Mouse (Mus musculus) embryonic facial prominence, embryonic 11.5 days (tissue): ENCODE measurements around the gene Appl2. TPM values are rescaled to one million over a fixed set of nuclear protein-coding genes. Genes with fewer than 3 reads are reported as not detected.
A peak's percentile ranks its signal among the peaks of the same experiment; 100 is the strongest.
"Not testable (repeated sequence)": the region's sequence is repeated elsewhere in the genome, so short reads cannot be mapped to it uniquely, and the experiment has no call there.

ENCODE experiments used
- ATAC-seq: fragments of 200-750 bp; cut with Nextera tagmentation; replicated peaks from 2 replicates; pipeline ENCODE4 v1.8.0; 2017; ENCODE audit warnings: low read depth; ENCODE audit not compliant: insufficient number of reproducible peaks, low FRiP score, low TSS enrichment
- DNase-seq: peaks from one replicate; pipeline ENCODE4 v3.0.0-alpha.2; 2015; ENCODE audit warnings: low spot score
- H3K27ac ChIP-seq: fragments of 300-500 bp; sonication (generic); replicated peaks from 2 replicates; pipeline ENCODE4 v1.5.1; 2014; ENCODE audit warnings: mild to moderate bottlenecking, low read depth, low read length, control low read depth
- H3K27me3 ChIP-seq: fragments of 300-500 bp; sonication (generic); 2 replicates; pipeline ENCODE4 v1.6.1; 2014; ENCODE audit warnings: mild to moderate bottlenecking, low read length, moderate library complexity, mixed read lengths; ENCODE audit not compliant: control insufficient read depth, insufficient read depth
- H3K36me3 ChIP-seq: fragments of 300-500 bp; sonication (generic); replicated peaks from 2 replicates; pipeline ENCODE4 v1.6.1; 2014; ENCODE audit warnings: low read depth, mild to moderate bottlenecking, low read length, moderate library complexity, mixed read lengths; ENCODE audit not compliant: control insufficient read depth, insufficient read depth
- H3K4me1 ChIP-seq: fragments of 300-500 bp; sonication (generic); 2 replicates; pipeline ENCODE4 v1.6.1; 2014; ENCODE audit warnings: low read length, mixed read lengths; ENCODE audit not compliant: control insufficient read depth, insufficient read depth
- H3K4me2 ChIP-seq: fragments of 300-500 bp; sonication (generic); 2 replicates; pipeline ENCODE4 v1.6.1; 2014; ENCODE audit warnings: low read depth, mild to moderate bottlenecking, control low read depth, low read length, moderate library complexity
- H3K4me3 ChIP-seq: fragments of 300-500 bp; sonication (generic); 2 replicates; pipeline ENCODE4 v1.5.1; 2014; ENCODE audit warnings: low read depth, low read length, control low read depth
- H3K9ac ChIP-seq: fragments of 300-500 bp; sonication (generic); replicated peaks from 2 replicates; pipeline ENCODE4 v1.6.1; 2014; ENCODE audit warnings: mild to moderate bottlenecking, control low read depth, low read length
- H3K9me3 ChIP-seq: fragments of 300-500 bp; sonication (generic); replicated peaks from 2 replicates; pipeline ENCODE4 v1.6.1; 2016; ENCODE audit warnings: mild to moderate bottlenecking, low read length, inconsistent platforms, mixed read lengths; ENCODE audit not compliant: control insufficient read depth
- WGBS: fragments of 180-500 bp; shearing (Covaris S2); extraction: QIAGEN DNeasy Blood & Tissue Kit; methylation state at CpG from one replicate; pipeline ENCODE4 v1.1.7; 2014; 5-methylcytosine and 5-hydroxymethylcytosine counted together
- polyA plus RNA-seq: library from polyadenylated mRNA; unstranded; fragments of >200 nt; fragmentation: Nextera tagmentation; extraction: Ambion mirVana; gene quantifications from 2 replicates; pipeline ENCODE4 v1.2.1, GENCODE M21; 2014

Gene Appl2
- polyA plus RNA-seq, 1 experiment from 2014 or later: 41.8 TPM

DNA sequence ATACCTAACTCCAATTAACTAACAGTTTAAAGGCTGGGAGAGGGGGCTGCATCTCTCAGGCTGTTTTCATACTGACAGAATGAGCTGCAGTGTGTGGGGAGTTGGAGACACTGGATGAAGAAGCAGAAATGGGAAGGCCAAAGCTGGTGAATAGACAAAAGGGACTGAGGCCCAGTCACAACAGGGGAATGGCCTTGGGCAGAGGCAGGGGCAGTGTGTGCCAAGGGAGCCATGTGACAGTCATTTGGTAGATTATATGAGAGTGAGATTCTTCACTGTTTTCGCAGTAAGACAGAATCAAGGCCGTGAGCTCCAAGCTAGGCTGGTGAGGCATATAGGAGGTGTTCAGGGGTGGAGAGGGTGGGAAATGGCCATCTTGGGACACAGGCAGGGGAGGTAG is 6.1 kb upstream of the Appl2 start:
- DNase-seq (no peak), ATAC-seq (no peak)
- Histone ChIP-seq H3K4me1 (no peaks in the 10 kb centered on the region), H3K4me3 (no peak overlapping the region), H3K9ac (no peak overlapping the region), H3K4me2 (no peak overlapping the region), H3K27ac (no peak overlapping the region), H3K36me3 (no peaks in the 10 kb centered on the region), H3K9me3 (no peaks in the 10 kb centered on the region), H3K27me3 (no peaks in the 10 kb centered on the region)
- WGBS: 83% methylated on average over 2 of the region's 2 CpGs

DNA sequence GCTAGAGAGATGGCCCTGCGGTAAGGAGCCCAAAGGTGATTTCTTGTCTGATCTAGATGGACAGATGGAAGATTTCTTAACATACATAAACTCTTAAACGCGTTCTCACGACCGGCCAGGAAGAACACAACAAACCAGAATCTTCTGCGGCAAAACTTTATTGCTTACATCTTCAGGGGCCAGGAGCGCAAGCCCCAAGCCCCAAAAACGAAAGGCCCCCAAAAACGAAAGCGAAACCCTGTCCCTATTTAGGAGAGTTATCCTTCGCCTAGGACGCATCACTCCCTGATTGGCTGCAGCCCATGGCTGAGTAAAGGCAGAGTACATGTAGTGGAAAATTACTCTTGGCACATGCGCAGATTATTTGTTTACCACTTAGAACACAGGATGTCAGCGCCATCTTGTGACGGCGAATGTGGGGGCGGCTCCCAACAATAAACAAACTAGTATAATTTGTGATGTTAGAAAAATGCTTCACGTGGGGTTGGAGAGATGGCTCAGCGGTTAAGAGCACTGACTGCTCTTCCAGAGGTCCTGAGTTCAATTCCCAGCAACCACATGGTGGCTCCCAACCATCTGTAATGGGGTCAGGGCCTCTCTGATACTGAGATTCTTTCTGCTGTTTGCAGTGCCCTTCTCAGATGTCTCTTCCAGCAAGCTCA is 3.8 kb upstream of the Appl2 start:
- 94% methylated on average over 19 of the region's 19 CpGs for WGBS
- H3K4me2 ChIP-seq, H3K27ac ChIP-seq, H3K9ac ChIP-seq, ATAC-seq, DNase-seq, H3K4me3 ChIP-seq, H3K4me1 ChIP-seq, H3K36me3 ChIP-seq, H3K9me3 ChIP-seq, H3K27me3 ChIP-seq: not testable (repeated sequence)

DNA sequence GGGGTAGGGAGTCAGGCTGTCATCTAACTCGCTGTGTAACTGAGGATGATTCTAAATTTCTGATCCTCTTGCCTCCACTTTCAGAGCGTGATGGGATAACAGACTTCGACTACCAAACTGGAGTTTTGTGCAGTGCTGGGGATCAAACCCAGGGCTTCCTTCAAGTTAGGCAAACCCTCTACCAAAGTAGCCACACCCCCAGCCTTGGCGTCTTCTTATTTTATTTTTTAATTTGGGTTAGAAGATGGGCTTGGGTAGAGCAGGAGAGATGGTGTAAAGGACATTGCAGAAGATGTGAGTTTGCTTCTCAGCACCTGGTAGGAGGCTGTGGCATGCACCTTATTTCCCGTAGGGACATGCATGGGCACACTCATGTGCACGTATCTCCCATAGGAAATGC is 499 bp upstream of the Appl2 start:
- Histone ChIP-seq H3K4me1 (no peaks in the 10 kb centered on the region), H3K9ac (peak overlapping the region; percentile 77), H3K4me3 (peak overlapping the region; percentile 86), H3K36me3 (no peaks in the 10 kb centered on the region), H3K27me3 (no peaks in the 10 kb centered on the region), H3K4me2 (peak overlapping the region; percentile 57), H3K9me3 (no peaks in the 10 kb centered on the region), H3K27ac (no peak overlapping the region)
- DNase-seq (peak; percentile 4), ATAC-seq (no peak)
- WGBS: 38% methylated on average over 6 of the region's 6 CpGs

DNA sequence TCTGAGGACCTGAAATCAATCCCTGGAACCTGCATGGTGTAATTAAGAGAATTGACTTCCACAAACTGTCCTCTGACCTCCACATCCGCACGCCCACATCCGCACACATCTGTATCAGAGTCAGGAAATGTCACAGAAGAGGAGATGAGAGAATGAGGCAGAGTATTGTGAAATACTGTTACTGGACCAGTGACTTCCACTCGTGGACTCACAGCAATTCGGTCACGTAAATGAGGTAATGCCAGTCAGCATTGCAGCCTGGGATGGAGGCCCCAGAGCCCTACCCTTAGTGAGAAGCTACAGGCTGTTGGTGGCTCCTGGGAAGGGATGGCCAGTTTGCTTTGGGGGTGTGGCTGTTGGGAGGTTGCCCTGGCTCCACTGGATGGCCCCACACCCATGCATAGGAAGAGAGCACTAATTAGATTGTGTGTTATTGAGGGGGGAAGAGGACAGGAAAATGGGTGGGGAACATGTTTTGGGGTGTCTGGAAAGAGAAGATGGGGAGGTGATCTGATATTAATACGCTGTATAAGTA is 2.1 kb downstream of the Appl2 start:
- H3K4me1 ChIP-seq: no peaks in the 10 kb centered on the region
- no peaks in the 10 kb centered on the region for H3K9me3 ChIP-seq
- DNase-seq (no peak), ATAC-seq (no peak)
- H3K9ac ChIP-seq: no peak overlapping the region
- H3K36me3 ChIP-seq: no peaks in the 10 kb centered on the region
- no peak overlapping the region for H3K27ac ChIP-seq
- H3K4me2 ChIP-seq: no peak overlapping the region
- no peaks in the 10 kb centered on the region for H3K27me3 ChIP-seq
- H3K4me3 ChIP-seq: no peak overlapping the region
- WGBS: 89% methylated on average over 7 of the region's 7 CpGs

DNA sequence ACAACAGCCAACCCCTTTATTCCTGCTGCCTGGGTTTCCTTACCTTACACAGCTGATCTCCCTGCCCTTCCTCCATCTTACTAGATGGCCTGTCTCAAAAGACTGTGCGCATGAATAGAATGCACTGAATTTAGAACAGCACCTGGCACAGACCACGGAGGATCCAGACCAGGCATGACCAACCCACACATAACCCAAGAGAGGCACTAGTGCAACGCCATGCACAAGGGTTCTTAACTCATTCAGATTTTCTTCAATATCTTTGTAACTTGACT is 2.9 kb downstream of the Appl2 start:
- ATAC-seq: no peak
- Histone ChIP-seq H3K36me3 (no peaks in the 10 kb centered on the region), H3K4me2 (no peak overlapping the region), H3K9me3 (no peaks in the 10 kb centered on the region), H3K27ac (no peak overlapping the region), H3K9ac (no peak overlapping the region), H3K4me1 (no peaks in the 10 kb centered on the region), H3K27me3 (no peaks in the 10 kb centered on the region), H3K4me3 (no peak overlapping the region)
- DNase-seq: no peak
- 90% methylated on average over 3 of the region's 3 CpGs for WGBS

GRCm38 (mm10) chr10:83644865-83645715 is 3.4 kb downstream of the Appl2 start:
- 65% methylated on average over 16 of the region's 16 CpGs for WGBS
- DNase-seq: no peak
- Histone ChIP-seq H3K36me3 (no peaks in the 10 kb centered on the region), H3K27me3 (no peaks in the 10 kb centered on the region), H3K9ac (no peak overlapping the region), H3K4me3 (no peak overlapping the region), H3K4me2 (no peak overlapping the region), H3K9me3 (no peaks in the 10 kb centered on the region), H3K27ac (no peak overlapping the region), H3K4me1 (no peaks in the 10 kb centered on the region)
- ATAC-seq: no peak

DNA sequence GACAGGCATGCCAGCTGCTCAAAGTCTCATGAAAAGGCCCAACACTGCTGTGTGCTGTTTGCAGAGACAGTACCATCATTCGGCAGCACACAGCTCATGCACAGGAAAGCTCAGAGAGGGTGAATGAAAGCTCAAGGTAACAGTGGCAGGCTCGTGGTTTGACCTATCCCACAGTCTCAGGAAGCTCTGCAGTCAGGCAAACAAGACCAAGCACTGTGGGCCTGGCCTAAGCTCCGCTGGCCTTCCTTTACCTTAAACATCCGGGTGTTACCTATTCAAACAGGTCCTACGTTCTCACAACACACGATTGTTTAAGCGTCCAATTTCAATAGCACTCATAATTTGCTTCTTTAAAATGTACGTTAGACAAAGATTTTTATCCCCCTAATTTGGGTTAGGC is 4.4 kb downstream of the Appl2 start:
- no peak overlapping the region for H3K27ac ChIP-seq
- WGBS: 81% methylated on average over 8 of the region's 8 CpGs
- no peaks in the 10 kb centered on the region for H3K36me3 ChIP-seq
- no peaks in the 10 kb centered on the region for H3K4me1 ChIP-seq
- H3K9me3 ChIP-seq: no peaks in the 10 kb centered on the region
- no peak overlapping the region for H3K4me2 ChIP-seq
- no peak overlapping the region for H3K4me3 ChIP-seq
- DNase-seq (no peak), ATAC-seq (no peak)
- no peak overlapping the region for H3K9ac ChIP-seq
- H3K27me3 ChIP-seq: no peaks in the 10 kb centered on the region

- Histone ChIP-seq H3K9me3 (no peaks in the 10 kb centered on the region), H3K9ac (no peak overlapping the region), H3K36me3 (no peaks in the 10 kb centered on the region), H3K4me3 (no peak overlapping the region), H3K4me1 (no peaks in the 10 kb centered on the region), H3K27me3 (no peaks in the 10 kb centered on the region), H3K4me2 (no peak overlapping the region), H3K27ac (no peak overlapping the region)
- DNase-seq (no peak), ATAC-seq (no peak)
- 90% methylated on average over 3 of the region's 3 CpGs for WGBS
Measured at GRCm38 (mm10) chr10:83641641-83642040, 6.9 kb downstream of the Appl2 start.
